Mouse (Mus musculus) heart, adult 2 months (tissue): ENCODE measurements around the gene Hoxd8.

Experiments
- EP300 ChIP-seq: fragments of 200-500 bp; IDR thresholded peaks from 2 replicates; pipeline ENCODE4 v1.6.1; 2011; ENCODE audit warnings: low read depth, low read length, control low read depth; ENCODE audit not compliant: insufficient read depth
- POLR2A ChIP-seq: fragments of 200-500 bp; IDR thresholded peaks from 2 replicates; pipeline ENCODE4 v1.6.1; 2011; ENCODE audit warnings: mild to moderate bottlenecking, low read depth, low read length, control low read depth; ENCODE audit not compliant: insufficient read depth

- no peak for TF ChIP-seq EP300
- no peak for TF ChIP-seq POLR2A
These were observed at the start of gene Hoxd8 for GRCm38 (mm10) chr2:74704393-74704998.
